Mouse (Mus musculus): ENCODE data around the gene 4931440F15Rik.

GRCm38 (mm10) chr11:29794475-29794874, 31.0 kb downstream of the 4931440F15Rik start:
- no peak for TF ChIP-seq RCOR1 (IDR thresholded peaks at IDR 0.05; ENCODE audit: low read depth, low read length)
- TF ChIP-seq HCFC1 (IDR thresholded peaks at IDR 0.05; ENCODE audit: low read depth, low read length) = no peak
- no peak for TF ChIP-seq CTCF (IDR thresholded peaks at IDR 0.05 in 2 of 3, conservative IDR thresholded peaks at IDR 0.05 in 1 of 3; ENCODE audit: control insufficient read depth in 1 of 3, insufficient read depth in 1 of 3, low read depth in 2 of 3, low read length in 3 of 3, poor library complexity in 1 of 3, severe bottlenecking in 1 of 3)
